Mouse (Mus musculus) heart, postnatal 0 days (tissue): ENCODE measurements around the gene Xrcc2. TPM values are rescaled to one million over a fixed set of nuclear protein-coding genes. Genes with fewer than 3 reads are reported as not detected.

Experiments
- ATAC-seq: fragments of 200-750 bp; cut with Nextera tagmentation; 2 replicates; pipeline ENCODE4 v1.8.0; 2017; ENCODE audit warnings: low read depth, moderate number of reproducible peaks, moderate library complexity; ENCODE audit not compliant: insufficient read depth
- DNase-seq: peaks from one replicate; pipeline ENCODE4 v3.0.0-alpha.2; 2016; ENCODE audit warnings: low spot score
- H3K27ac ChIP-seq: fragments of 300-500 bp; sonication (generic); 2 replicates; pipeline ENCODE4 v1.5.1; 2014; ENCODE audit warnings: low read depth, mild to moderate bottlenecking
- H3K27me3 ChIP-seq: fragments of 300-500 bp; sonication (generic); 2 replicates; pipeline ENCODE4 v1.6.1; 2014; ENCODE audit warnings: low read length, mixed read lengths; ENCODE audit not compliant: control insufficient read depth, insufficient read depth
- H3K36me3 ChIP-seq: fragments of 300-500 bp; sonication (generic); replicated peaks from 2 replicates; pipeline ENCODE4 v1.6.1; 2014; ENCODE audit warnings: low read length, mixed read lengths; ENCODE audit not compliant: control insufficient read depth, insufficient read depth
- H3K4me1 ChIP-seq: fragments of 300-500 bp; sonication (generic); 2 replicates; pipeline ENCODE4 v1.6.1; 2014; ENCODE audit warnings: antibody characterized with exemption; ENCODE audit not compliant: control insufficient read depth, insufficient read depth
- H3K4me2 ChIP-seq: fragments of 300-500 bp; sonication (generic); 2 replicates; pipeline ENCODE4 v1.6.1; 2014; ENCODE audit warnings: low read depth, mild to moderate bottlenecking, low read length, moderate library complexity
- H3K4me3 ChIP-seq: fragments of 300-500 bp; sonication (generic); 2 replicates; pipeline ENCODE4 v1.5.1; 2014; ENCODE audit warnings: low read depth, low read length
- H3K9ac ChIP-seq: fragments of 300-500 bp; sonication (generic); replicated peaks from 2 replicates; pipeline ENCODE4 v1.6.1; 2014; ENCODE audit warnings: low read depth, low read length, mixed read lengths
- H3K9me3 ChIP-seq: fragments of 300-500 bp; sonication (generic); replicated peaks from 2 replicates; pipeline ENCODE4 v1.6.1; 2016; ENCODE audit warnings: low read length; ENCODE audit not compliant: control insufficient read depth
- CTCF ChIP-seq: IDR thresholded peaks from 2 replicates; pipeline ENCODE4 v1.5.1; 2016; ENCODE audit warnings: antibody characterized with exemption, control low read depth, low read depth
- EP300 ChIP-seq: IDR thresholded peaks from 2 replicates; pipeline ENCODE4 v1.6.1; 2016; ENCODE audit warnings: antibody characterized with exemption, low read depth
- WGBS: fragments of 180-500 bp; shearing (Covaris S2); extraction: QIAGEN DNeasy Blood & Tissue Kit; methylation state at CpG from one replicate; pipeline ENCODE4 v1.1.7; 2014; 5-methylcytosine and 5-hydroxymethylcytosine counted together
- polyA plus RNA-seq: library from polyadenylated mRNA; unstranded; fragments of >200 nt; fragmentation: Nextera tagmentation; extraction: Ambion mirVana; gene quantifications from 2 replicates; pipeline ENCODE4 v1.2.1, GENCODE M21; 2015
- total RNA-seq: library from RNA; depleted of rRNA; stranded (reverse); fragments of >200 nt; gene quantifications from 2 replicates; pipeline ENCODE4 v1.2.3, GENCODE M21; 2014; ENCODE audit warnings: low replicate concordance; rRNA removed

The Xrcc2 gene
- total RNA-seq (7.3 and 29.1 TPM in 2 replicates), polyA plus RNA-seq (3.0 and 3.3 TPM in 2 replicates)

GRCm38 (mm10) chr5:25705567-25706349 lies at the start of gene Xrcc2:
Gene Xrcc2 (minus strand): TSS chr5:25705825.
- WGBS: 8% methylated on average over 51 of the region's 51 CpGs
- DNase-seq (peak; percentile 90), ATAC-seq (peak; percentile 98)
- H3K9me3 ChIP-seq: no peaks in the 10 kb centered on the region
- H3K4me1 ChIP-seq: peaks cover 11% of the 10 kb centered on the region
- H3K4me2 ChIP-seq: peak within 1 kb of the TSS; percentile 72
- peak within 1 kb of the TSS; percentile 77 for H3K9ac ChIP-seq
- TF ChIP-seq CTCF: 0 out of 2 replicates have a peak, but pooled peaks have one; percentile 2
- TF ChIP-seq EP300: no peak
- H3K36me3 ChIP-seq: peaks cover 5% of the 10 kb centered on the region; the same call in 1 of the 2 replicates
- H3K4me3 ChIP-seq: peak within 1 kb of the TSS; percentile 93
- peak within 1 kb of the TSS; percentile 77 for H3K27ac ChIP-seq
- H3K27me3 ChIP-seq: no peaks in the 10 kb centered on the region

- Histone ChIP-seq H3K4me3 (no peak overlapping the region), H3K9ac (0 out of 2 replicates have a peak overlapping the region, but pooled peaks have one; percentile 1), H3K4me1 (peaks cover 33% of the 10 kb centered on the region), H3K27ac (peak overlapping the region; percentile 46; the same call in 1 of the 2 replicates), H3K27me3 (no peaks in the 10 kb centered on the region), H3K4me2 (no peak overlapping the region; the same call in 1 of the 2 replicates), H3K9me3 (no peaks in the 10 kb centered on the region), H3K36me3 (no peaks in the 10 kb centered on the region)
- DNase-seq (peak; percentile 56), ATAC-seq (peak; percentile 59)
- TF ChIP-seq EP300 (no peak), CTCF (no peak)
- 8% methylated on average over 2 of the region's 2 CpGs for WGBS
These were observed 48.7 kb upstream of the Xrcc2 start for GRCm38 (mm10) chr5:25754236-25754766.

GRCm38 (mm10) chr5:25753556-25754235 lies 48.1 kb upstream of the Xrcc2 start:
- ATAC-seq: no peak

GRCm38 (mm10) chr5:25752862-25753261 lies 47.2 kb upstream of the Xrcc2 start:
- WGBS: 58% methylated on average over 5 of the region's 5 CpGs
- Histone ChIP-seq H3K4me2 (no peak overlapping the region), H3K27ac (no peak overlapping the region; the same call in 1 of the 2 replicates), H3K9ac (no peak overlapping the region), H3K4me1 (peaks cover 37% of the 10 kb centered on the region), H3K4me3 (no peak overlapping the region), H3K9me3 (no peaks in the 10 kb centered on the region), H3K27me3 (no peaks in the 10 kb centered on the region), H3K36me3 (no peaks in the 10 kb centered on the region)
- TF ChIP-seq CTCF (no peak), EP300 (no peak)
- DNase-seq (no peak), ATAC-seq (peak; percentile 31; the same call in 1 of the 2 replicates)

More at GRCm38 (mm10) chr5:25753556-25754235, 48.1 kb upstream of the Xrcc2 start:
- H3K9ac ChIP-seq: no peak overlapping the region
- no peak for TF ChIP-seq CTCF
- no peak for TF ChIP-seq EP300
- no peak for DNase-seq
- no peaks in the 10 kb centered on the region for H3K9me3 ChIP-seq
- H3K4me2 ChIP-seq: no peak overlapping the region; the same call in 1 of the 2 replicates
- no peaks in the 10 kb centered on the region for H3K36me3 ChIP-seq
- H3K27me3 ChIP-seq: no peaks in the 10 kb centered on the region
- no peak overlapping the region for H3K4me3 ChIP-seq
- peaks cover 37% of the 10 kb centered on the region for H3K4me1 ChIP-seq
- 47% methylated on average over 8 of the region's 8 CpGs for WGBS
- H3K27ac ChIP-seq: peak overlapping the region; percentile 46; the same call in 1 of the 2 replicates

- Histone ChIP-seq H3K9me3 (no peaks in the 10 kb centered on the region), H3K4me3 (no peak overlapping the region), H3K36me3 (no peaks in the 10 kb centered on the region), H3K4me2 (no peak overlapping the region), H3K27ac (peak overlapping the region; percentile 39), H3K27me3 (no peaks in the 10 kb centered on the region), H3K4me1 (peaks cover 42% of the 10 kb centered on the region), H3K9ac (no peak overlapping the region)
- TF ChIP-seq EP300: no peak
- TF ChIP-seq CTCF: no peak
- DNase-seq: no peak
- no peak for ATAC-seq
These were observed 45.9 kb upstream of the Xrcc2 start for GRCm38 (mm10) chr5:25751552-25751951.
